Mouse (Mus musculus) duodenum, adult 2 months (tissue): ENCODE results near the gene Rps27l. TPM values are rescaled to one million over a fixed set of nuclear protein-coding genes. Genes with fewer than 3 reads are reported as not detected.

Experiments
- polyA plus RNA-seq: library from polyadenylated mRNA; depleted of rRNA; stranded (reverse); fragments of >200 nt; gene quantifications from 2 replicates; pipeline ENCODE4 v1.2.3, GENCODE M21; 2012; ENCODE audit warnings: low replicate concordance; rRNA removed

Rps27l gene
- 6.7 and 8.3 TPM in 2 replicates for polyA plus RNA-seq

GRCm38 (mm10) chr9:66945647-66946641 lies at the start of gene Rps27l:
TSS of gene Rps27l (plus strand) at chr9:66946086.

GRCm38 (mm10) chr9:66919382-66919971 lies 26.4 kb upstream of the Rps27l start, which contains the start of gene Rab8b:
TSS of gene Rab8b (minus strand) at chr9:66919687.

DNA sequence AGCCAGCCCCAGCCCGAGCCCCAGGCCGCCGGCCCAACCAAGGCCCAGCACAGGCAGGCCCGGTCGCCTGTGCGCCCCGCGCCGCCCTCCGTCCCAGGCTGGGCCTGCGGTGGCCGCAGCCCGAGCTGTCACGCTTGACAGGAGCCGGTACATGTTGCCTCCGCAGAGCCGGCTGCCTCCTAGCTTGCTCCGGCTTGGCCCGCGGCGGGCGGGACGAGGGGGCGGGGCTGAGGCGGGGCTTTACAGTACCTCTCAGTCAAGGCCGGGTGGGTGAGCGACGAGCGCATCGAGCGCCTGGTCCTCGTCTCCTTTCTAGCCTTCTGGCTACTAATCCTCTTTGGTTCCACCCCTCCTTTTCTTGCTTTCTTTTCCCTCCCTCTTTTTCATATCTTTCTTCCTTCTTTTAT lies 29.4 kb downstream of the Rps27l start, which contains the start of gene Lactb:
TSS of gene Lactb (minus strand) at position 246 of the 407 bp plus-strand sequence.

Other genes starting within 250 kb of the Rps27l start
- 2.4 and 46.0 TPM in 2 replicates for gene Car12, start 232.4 kb upstream of the Rps27l start, polyA plus RNA-seq
- gene Aph1b, start 150.6 kb upstream of the Rps27l start, polyA plus RNA-seq: 0.92 and 1.6 TPM in 2 replicates
- not detected in 2 replicates for gene Gm10647, start 149.0 kb upstream of the Rps27l start, polyA plus RNA-seq
- gene Aph1c, start 111.4 kb upstream of the Rps27l start, polyA plus RNA-seq: 0.21 and 0.36 TPM in 2 replicates
- gene Rab8b, start 26.4 kb upstream of the Rps27l start, polyA plus RNA-seq: 2.3 TPM in 2 replicates
- gene Lactb, start 29.4 kb downstream of the Rps27l start, polyA plus RNA-seq: 18.8 and 52.8 TPM in 2 replicates
- 96.1 and 108 TPM in 2 replicates for gene Tpm1, start 103.3 kb downstream of the Rps27l start, polyA plus RNA-seq